Mouse (Mus musculus): ENCODE measurements around the gene Isg15. TPM values are rescaled to one million over a fixed set of nuclear protein-coding genes. Genes with fewer than 3 reads are reported as not detected.

Gene Isg15
- polyA plus RNA-seq (2016; fragmentation: Nextera tagmentation; extraction: Ambion mirVana) = 0.38 and 0.43 TPM in 2 replicates

DNA sequence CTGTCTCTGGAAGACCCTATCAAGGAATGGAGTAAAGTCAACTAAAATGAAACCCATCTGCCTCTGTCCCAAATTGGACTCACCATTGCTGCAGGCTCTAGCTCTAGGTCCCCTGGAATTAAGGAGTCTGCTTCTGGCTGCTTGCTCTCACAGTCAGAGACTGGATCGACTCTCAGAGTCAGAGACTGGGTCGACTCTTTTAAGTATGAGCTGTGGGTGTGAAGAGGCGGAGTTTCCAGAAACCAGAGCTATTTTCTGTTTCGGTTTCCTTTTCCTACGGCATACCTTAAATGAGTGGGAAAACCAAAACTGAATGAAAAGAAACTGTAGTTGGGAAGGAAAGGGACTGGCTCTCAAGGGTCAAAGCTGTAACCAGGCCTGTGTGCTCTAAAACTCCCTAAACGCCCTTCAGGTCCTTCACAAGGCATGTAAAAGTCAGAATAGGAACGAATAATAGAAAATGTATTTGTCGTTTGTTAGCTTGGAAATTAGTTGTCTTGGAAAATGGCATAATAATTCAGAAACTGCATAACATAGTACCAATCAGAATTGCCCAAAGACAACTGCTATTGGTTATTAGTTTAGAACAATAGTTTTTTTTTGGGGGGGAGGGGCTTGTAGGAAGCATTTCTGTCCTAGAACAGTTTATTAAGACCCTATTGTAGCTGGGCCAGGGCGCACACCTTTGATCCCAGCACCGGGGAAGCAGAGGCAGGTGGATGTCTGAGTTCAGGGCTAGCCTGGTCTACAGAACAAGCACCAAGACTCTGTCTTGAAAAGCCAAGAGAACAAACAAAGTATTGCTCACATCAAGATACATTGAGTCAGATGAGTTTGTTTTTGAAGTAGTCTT, at the start of gene Isg15:
Gene Isg15, minus strand, starts transcription at position 196 of the 853 bp plus-strand sequence.
- Histone ChIP-seq H3K27me3 (ENCODE audit: poor library complexity, severe bottlenecking) (peaks cover 31% of the 10 kb centered on the region), H3K4me1 (peaks cover 62% of the 10 kb centered on the region), H3K36me3 (replicated peaks) (no peaks in the 10 kb centered on the region; the same call in 1 of the 2 replicates), H3K27ac (no peak within 1 kb of the TSS), H3K9me3 (no peaks in the 10 kb centered on the region), H3K4me3 (no peak within 1 kb of the TSS)
- 71% methylated on average over 10 of the region's 10 CpGs for WGBS
- DNase-seq (ENCODE audit: extremely low spot score, low spot score) = no peak

GRCm38 (mm10) chr4:156249567-156249966, 48.9 kb upstream of the Isg15 start:
- 73% methylated on average over 11 of the region's 11 CpGs for WGBS
- Histone ChIP-seq H3K27ac (no peak overlapping the region), H3K9me3 (no peaks in the 10 kb centered on the region), H3K4me1 (peaks cover 19% of the 10 kb centered on the region), H3K27me3 (ENCODE audit: poor library complexity, severe bottlenecking) (peaks cover 32% of the 10 kb centered on the region), H3K4me3 (no peak overlapping the region), H3K36me3 (replicated peaks) (peaks cover 55% of the 10 kb centered on the region)
- no peak for DNase-seq (ENCODE audit: extremely low spot score, low spot score)

DNA sequence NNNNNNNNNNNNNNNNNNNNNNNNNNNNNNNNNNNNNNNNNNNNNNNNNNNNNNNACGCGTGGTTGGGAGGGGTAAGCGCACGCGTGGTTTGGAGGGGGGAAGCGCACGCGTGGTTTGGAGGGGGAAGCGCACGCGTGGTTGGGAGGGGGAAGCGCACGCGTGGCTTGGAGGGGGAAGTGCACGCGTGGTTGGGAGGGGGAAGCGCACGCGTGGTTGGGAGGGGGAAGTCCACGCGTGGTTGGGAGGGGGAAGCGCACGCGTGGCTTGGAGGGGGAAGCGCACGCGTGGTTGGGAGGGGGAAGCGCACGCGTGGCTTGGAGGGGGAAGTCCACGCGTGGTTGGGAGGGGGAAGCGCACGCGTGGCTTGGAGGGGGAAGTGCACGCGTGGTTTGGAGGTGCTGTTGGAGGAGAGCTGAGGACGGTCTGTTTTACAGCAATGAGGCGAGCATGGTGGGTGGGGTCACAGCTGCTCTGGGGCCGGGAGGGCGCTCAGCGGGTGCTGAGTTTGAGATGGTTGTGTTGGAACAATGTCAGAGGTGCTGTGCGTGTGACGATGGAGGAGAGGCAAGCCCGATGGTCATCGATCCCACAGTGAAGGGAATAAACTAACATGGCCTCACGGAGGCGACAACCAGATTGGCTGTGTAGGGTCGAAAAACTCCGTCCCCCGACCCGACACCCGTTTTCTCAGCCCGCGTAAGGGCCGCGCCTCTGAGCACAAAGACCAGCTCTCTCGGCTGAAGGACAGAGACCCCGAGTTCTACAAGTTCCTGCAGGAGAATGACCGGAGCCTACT, 36.2 kb upstream of the Isg15 start:
- 28% methylated on average over 58 of the region's 60 CpGs for WGBS
- Histone ChIP-seq H3K27me3 (ENCODE audit: poor library complexity, severe bottlenecking) (no peaks in the 10 kb centered on the region), H3K4me1 (peaks cover 28% of the 10 kb centered on the region), H3K27ac (peak overlapping the region; percentile 93), H3K4me3 (peak overlapping the region; percentile 93), H3K36me3 (replicated peaks) (peaks cover 67% of the 10 kb centered on the region), H3K9me3 (no peaks in the 10 kb centered on the region)
- no peak for DNase-seq (ENCODE audit: extremely low spot score, low spot score)

- peak within 1 kb of the TSS; percentile 93 for H3K27ac ChIP-seq
- H3K4me1 ChIP-seq = peaks cover 28% of the 10 kb centered on the region
- H3K36me3 ChIP-seq (replicated peaks) = peaks cover 67% of the 10 kb centered on the region
- no peaks in the 10 kb centered on the region for H3K9me3 ChIP-seq
- peak; percentile 95 for DNase-seq (ENCODE audit: extremely low spot score, low spot score)
- peak within 1 kb of the TSS; percentile 93 for H3K4me3 ChIP-seq
- WGBS = under 1% methylated on average over 89 of the region's 90 CpGs
- H3K27me3 ChIP-seq (ENCODE audit: poor library complexity, severe bottlenecking) = no peaks in the 10 kb centered on the region
These were observed 35.4 kb upstream of the Isg15 start, which contains the start of gene Noc2l for GRCm38 (mm10) chr4:156235808-156236533. Noc2l (plus strand) TSS chr4:156236010.

GRCm38 (mm10) chr4:156235360-156235770, 34.7 kb upstream of the Isg15 start:
- 3% methylated on average over 15 of the region's 15 CpGs for WGBS
- no peaks in the 10 kb centered on the region for H3K27me3 ChIP-seq (ENCODE audit: poor library complexity, severe bottlenecking)
- H3K9me3 ChIP-seq = no peaks in the 10 kb centered on the region
- no peak for DNase-seq (ENCODE audit: extremely low spot score, low spot score)
- peaks cover 67% of the 10 kb centered on the region for H3K36me3 ChIP-seq (replicated peaks)
- H3K4me1 ChIP-seq = peaks cover 28% of the 10 kb centered on the region
- peak overlapping the region; percentile 93 for H3K27ac ChIP-seq
- peak overlapping the region; percentile 93 for H3K4me3 ChIP-seq

DNA sequence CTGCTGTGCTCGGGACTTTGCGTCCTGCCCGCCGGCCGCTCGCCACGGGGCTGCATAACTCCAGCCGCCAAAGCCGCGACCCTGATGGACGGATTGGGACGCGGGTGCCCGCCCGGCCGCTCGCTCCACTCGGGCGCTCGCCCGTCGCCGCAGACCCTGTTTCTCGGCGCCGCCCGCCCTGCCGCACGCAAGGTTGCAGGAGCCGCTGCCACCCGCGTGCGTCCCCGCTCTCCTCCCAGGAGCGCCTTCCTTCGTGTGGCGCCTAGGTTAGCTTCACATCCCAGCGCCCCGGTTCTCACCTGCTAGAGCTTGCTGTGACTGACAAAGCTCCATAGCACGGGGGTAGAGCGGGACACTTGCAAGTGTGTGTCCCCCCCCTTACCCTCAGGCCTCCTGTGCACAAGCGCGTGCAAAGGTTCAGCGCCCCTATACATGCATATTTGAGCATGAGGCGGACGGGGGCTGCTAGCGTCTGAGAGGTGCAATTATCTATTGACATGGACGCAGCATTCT, 34.1 kb upstream of the Isg15 start, which contains the start of gene Plekhn1:
Gene Plekhn1, minus strand, starts transcription at position 157 of the 513 bp plus-strand sequence.
- peaks cover 28% of the 10 kb centered on the region for H3K4me1 ChIP-seq
- DNase-seq (ENCODE audit: extremely low spot score, low spot score) = peak; percentile 81
- H3K9me3 ChIP-seq = no peaks in the 10 kb centered on the region
- WGBS = 0% methylated on average over 48 of the region's 48 CpGs
- H3K27ac ChIP-seq = peak within 1 kb of the TSS; percentile 93
- H3K27me3 ChIP-seq (ENCODE audit: poor library complexity, severe bottlenecking) = no peaks in the 10 kb centered on the region
- peaks cover 67% of the 10 kb centered on the region for H3K36me3 ChIP-seq (replicated peaks)
- H3K4me3 ChIP-seq = peak within 1 kb of the TSS; percentile 93

- Histone ChIP-seq H3K4me3 (peak overlapping the region; percentile 74), H3K9me3 (no peaks in the 10 kb centered on the region), H3K4me1 (peaks cover 28% of the 10 kb centered on the region), H3K27me3 (ENCODE audit: poor library complexity, severe bottlenecking) (no peaks in the 10 kb centered on the region), H3K36me3 (replicated peaks) (peaks cover 67% of the 10 kb centered on the region), H3K27ac (peak overlapping the region; percentile 92)
- peak; percentile 56 for DNase-seq (ENCODE audit: extremely low spot score, low spot score)
- WGBS = 4% methylated on average over 17 of the region's 17 CpGs
These were observed 33.4 kb upstream of the Isg15 start for GRCm38 (mm10) chr4:156234021-156234501.

DNA sequence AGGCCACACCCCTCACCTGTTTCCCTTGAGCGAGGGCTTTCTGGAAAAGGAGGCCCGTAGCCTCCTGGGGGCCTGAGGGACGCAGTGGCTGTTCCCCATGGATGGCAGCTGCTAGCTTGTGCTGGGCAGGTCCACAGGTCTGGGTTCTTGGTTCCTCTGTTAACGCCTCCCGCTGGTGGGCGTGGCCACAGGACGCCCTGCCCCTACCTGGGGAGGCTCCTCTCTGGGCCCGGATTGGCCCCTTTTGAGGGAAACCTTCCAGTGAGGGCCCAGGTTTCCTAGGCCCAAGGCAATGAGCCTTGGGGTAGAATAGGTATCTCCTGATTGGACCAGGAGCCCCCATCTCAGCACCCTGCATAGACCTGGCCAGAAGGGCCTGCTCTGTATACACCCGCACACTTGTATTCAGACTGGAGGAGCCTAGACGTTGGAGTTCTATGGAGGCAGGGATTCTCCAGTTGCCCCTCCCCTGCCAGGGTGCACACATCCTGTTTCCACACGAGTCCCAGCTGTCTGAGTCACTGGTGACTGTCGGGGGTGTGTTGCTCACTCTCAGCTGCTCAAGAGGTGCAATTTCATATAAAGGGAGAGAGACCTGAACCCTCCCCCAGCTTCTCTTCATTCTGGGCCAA, 27.9 kb upstream of the Isg15 start:
- WGBS = 22% methylated on average over 12 of the region's 12 CpGs
- peaks cover 46% of the 10 kb centered on the region for H3K36me3 ChIP-seq (replicated peaks)
- H3K9me3 ChIP-seq = no peaks in the 10 kb centered on the region
- no peaks in the 10 kb centered on the region for H3K27me3 ChIP-seq (ENCODE audit: poor library complexity, severe bottlenecking)
- H3K4me3 ChIP-seq = 0 out of 2 replicates have a peak overlapping the region, but pooled peaks have one; percentile 12
- H3K27ac ChIP-seq = no peak overlapping the region
- no peak for DNase-seq (ENCODE audit: extremely low spot score, low spot score)
- peaks cover 18% of the 10 kb centered on the region for H3K4me1 ChIP-seq

GRCm38 (mm10) chr4:156227752-156228392, 27.3 kb upstream of the Isg15 start:
- H3K36me3 ChIP-seq (replicated peaks) = peaks cover 40% of the 10 kb centered on the region
- H3K4me1 ChIP-seq = peaks cover 12% of the 10 kb centered on the region
- H3K27ac ChIP-seq = no peak overlapping the region
- 0 out of 2 replicates have a peak overlapping the region, but pooled peaks have one; percentile 12 for H3K4me3 ChIP-seq
- no peaks in the 10 kb centered on the region for H3K27me3 ChIP-seq (ENCODE audit: poor library complexity, severe bottlenecking)
- no peaks in the 10 kb centered on the region for H3K9me3 ChIP-seq
- WGBS = 38% methylated on average over 18 of the region's 18 CpGs
- no peak for DNase-seq (ENCODE audit: extremely low spot score, low spot score)

- Histone ChIP-seq H3K27ac (no peak overlapping the region), H3K4me1 (peaks cover 12% of the 10 kb centered on the region), H3K9me3 (no peaks in the 10 kb centered on the region), H3K27me3 (ENCODE audit: poor library complexity, severe bottlenecking) (no peaks in the 10 kb centered on the region), H3K4me3 (no peak overlapping the region), H3K36me3 (replicated peaks) (peaks cover 10% of the 10 kb centered on the region)
- no peak for DNase-seq (ENCODE audit: extremely low spot score, low spot score)
- 83% methylated on average over 2 of the region's 2 CpGs for WGBS
These were observed 23.7 kb upstream of the Isg15 start for GRCm38 (mm10) chr4:156224276-156224675.

- WGBS = 92% methylated on average over 11 of the region's 11 CpGs
- DNase-seq (ENCODE audit: extremely low spot score, low spot score) = no peak
These were observed 19.3 kb upstream of the Isg15 start for GRCm38 (mm10) chr4:156219936-156220335.

More at GRCm38 (mm10) chr4:156219936-156220335, 19.3 kb upstream of the Isg15 start:
- Histone ChIP-seq H3K9me3 (no peaks in the 10 kb centered on the region), H3K4me3 (no peak overlapping the region), H3K27ac (no peak overlapping the region), H3K27me3 (ENCODE audit: poor library complexity, severe bottlenecking) (no peaks in the 10 kb centered on the region), H3K4me1 (no peaks in the 10 kb centered on the region), H3K36me3 (replicated peaks) (0 out of 2 replicates have a peak, but pooled peaks cover 6% of the 10 kb centered on the region)

Measured in forebrain, embryonic 10.5 days (tissue).